Mouse (Mus musculus) embryonic fibroblast, embryonic 13.5 days (primary cell): Measurements from ENCODE around the gene Agtrap.
"Not testable (repeated sequence)": the region's sequence is repeated elsewhere in the genome, so short reads cannot be mapped to it uniquely, and the experiment has no call there.

Experiments used
- CTCF ChIP-seq: IDR thresholded peaks from 2 replicates; pipeline ENCODE4 v1.5.1; 2011; ENCODE audit warnings: mild to moderate bottlenecking, control low read depth, low read length, moderate library complexity, borderline replicate concordance; ENCODE audit not compliant: insufficient read depth
- POLR2A ChIP-seq: IDR thresholded peaks from 2 replicates; pipeline ENCODE4 v1.6.1; 2011; ENCODE audit warnings: low read depth, mild to moderate bottlenecking, control low read depth, low read length, moderate library complexity

- TF ChIP-seq CTCF, POLR2A: not testable (repeated sequence)
Measured at GRCm38 (mm10) chr4:148050396-148050914, 37.4 kb downstream of the Agtrap start.
